Mouse (Mus musculus) stomach, embryonic 16.5 days (tissue): ENCODE data around the gene D6Ertd527e. TPM values are rescaled to one million over a fixed set of nuclear protein-coding genes. Genes with fewer than 3 reads are reported as not detected.

ENCODE experiments used
- ATAC-seq: fragments of 200-750 bp; cut with Nextera tagmentation; 2 replicates; pipeline ENCODE4 v1.8.0; 2017; ENCODE audit warnings: moderate number of reproducible peaks, moderate TSS enrichment; ENCODE audit not compliant: insufficient read depth, low FRiP score
- H3K27ac ChIP-seq: fragments of 300-500 bp; sonication (generic); 2 replicates; pipeline ENCODE4 v1.5.1; 2014; ENCODE audit warnings: low read length
- H3K27me3 ChIP-seq: fragments of 300-500 bp; sonication (generic); 2 replicates; pipeline ENCODE4 v1.6.1; 2014; ENCODE audit warnings: low read length, control low read depth, mixed read lengths; ENCODE audit not compliant: control insufficient read depth, insufficient read depth
- H3K36me3 ChIP-seq: fragments of 300-500 bp; sonication (generic); 2 replicates; pipeline ENCODE4 v1.6.1; 2014; ENCODE audit warnings: low read length; ENCODE audit not compliant: control insufficient read depth, insufficient read depth
- H3K4me1 ChIP-seq: fragments of 300-500 bp; sonication (generic); 2 replicates; pipeline ENCODE4 v1.6.1; 2014; ENCODE audit warnings: low read length, control low read depth, mixed read lengths; ENCODE audit not compliant: control insufficient read depth, insufficient read depth
- H3K4me2 ChIP-seq: fragments of 300-500 bp; sonication (generic); 2 replicates; pipeline ENCODE4 v1.6.1; 2014; ENCODE audit warnings: low read depth, low read length, mixed read lengths
- H3K4me3 ChIP-seq: fragments of 300-500 bp; sonication (generic); replicated peaks from 2 replicates; pipeline ENCODE4 v1.5.1; 2014; ENCODE audit warnings: mild to moderate bottlenecking, low read length
- H3K9ac ChIP-seq: fragments of 300-500 bp; sonication (generic); 2 replicates; pipeline ENCODE4 v1.6.1; 2014; ENCODE audit warnings: low read length
- H3K9me3 ChIP-seq: fragments of 300-500 bp; sonication (generic); replicated peaks from 2 replicates; pipeline ENCODE4 v1.6.1; 2016; ENCODE audit warnings: low read length, control low read depth; ENCODE audit not compliant: control insufficient read depth
- WGBS: fragments of 180-500 bp; shearing (Covaris S2); extraction: QIAGEN DNeasy Blood & Tissue Kit; methylation state at CpG from one replicate; pipeline ENCODE4 v1.1.7; 2014; 5-methylcytosine and 5-hydroxymethylcytosine counted together
- polyA plus RNA-seq: library from polyadenylated mRNA; unstranded; fragments of >200 nt; fragmentation: Nextera tagmentation; extraction: Ambion mirVana; gene quantifications from 2 replicates; pipeline ENCODE4 v1.2.1, GENCODE M21; 2015

Gene D6Ertd527e
- polyA plus RNA-seq, result 0.44 and 0.61 TPM in 2 replicates

DNA sequence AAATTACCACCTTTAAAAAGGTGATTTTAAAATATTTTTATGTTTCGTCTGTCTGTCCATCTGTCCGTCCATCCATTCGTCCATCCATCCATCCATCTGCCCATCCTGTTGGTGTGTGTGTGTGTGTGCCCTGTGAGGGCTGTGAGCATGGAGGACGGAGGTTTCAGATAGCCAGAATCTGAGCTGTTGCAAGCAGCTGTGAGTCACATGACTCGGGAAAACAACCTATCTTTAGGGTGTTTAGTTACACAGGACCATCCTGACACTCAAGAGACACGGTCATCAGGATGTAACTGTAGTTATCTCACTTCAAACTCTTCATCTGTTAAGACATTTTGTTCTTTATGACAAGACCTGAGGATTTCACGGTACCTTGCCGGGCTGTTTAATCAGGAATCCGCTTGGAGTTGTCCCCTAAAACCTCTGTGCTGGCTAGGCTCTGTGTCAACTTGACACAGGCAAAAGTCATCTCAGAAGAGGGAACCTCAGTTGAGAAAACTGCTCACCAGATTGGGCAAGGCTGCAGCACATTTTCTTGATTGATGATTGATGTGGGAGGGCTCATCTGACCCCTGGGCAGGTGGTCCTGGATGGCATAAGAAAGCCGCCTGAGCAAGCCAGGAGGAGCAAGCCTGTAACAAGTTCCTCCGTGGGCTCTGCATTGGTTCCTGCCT, at the start of gene D6Ertd527e:
Gene D6Ertd527e (plus strand): TSS at position 624 of the 674 bp plus-strand sequence.
- no peaks in the 10 kb centered on the region for H3K36me3 ChIP-seq
- no peak for ATAC-seq
- H3K27ac ChIP-seq, result no peak within 1 kb of the TSS
- H3K4me2 ChIP-seq, result no peak within 1 kb of the TSS
- H3K9me3 ChIP-seq, result no peaks in the 10 kb centered on the region
- no peak within 1 kb of the TSS for H3K9ac ChIP-seq
- no peak within 1 kb of the TSS for H3K4me3 ChIP-seq
- WGBS, result 79% methylated on average over 11 of the region's 11 CpGs
- no peaks in the 10 kb centered on the region for H3K27me3 ChIP-seq
- peaks cover 27% of the 10 kb centered on the region for H3K4me1 ChIP-seq

DNA sequence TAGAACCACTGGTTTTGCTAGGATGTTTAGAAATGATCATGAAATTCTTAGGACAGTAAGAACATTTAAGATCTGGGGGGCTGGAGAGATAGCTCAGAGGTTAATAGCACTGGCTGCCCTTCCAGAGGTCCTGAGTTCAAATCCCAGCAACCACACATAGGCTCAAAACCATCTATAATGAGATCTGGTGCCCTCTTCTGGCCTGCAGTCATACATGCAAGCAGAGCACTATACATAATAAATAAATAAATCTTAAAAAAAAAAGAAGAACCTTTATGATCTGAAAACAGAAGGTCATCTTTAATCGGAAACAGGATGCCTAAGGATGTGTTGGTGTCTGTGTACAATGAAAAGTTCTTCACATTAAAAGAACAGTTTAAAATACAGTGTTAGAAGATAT, 44.8 kb upstream of the D6Ertd527e start:
- no peak overlapping the region for H3K4me3 ChIP-seq
- no peak overlapping the region for H3K27ac ChIP-seq
- no peak overlapping the region for H3K9ac ChIP-seq
- WGBS, result 100% methylated on average over 1 of the region's 1 CpGs
- no peaks in the 10 kb centered on the region for H3K9me3 ChIP-seq
- H3K36me3 ChIP-seq, result peaks cover 42% of the 10 kb centered on the region
- no peaks in the 10 kb centered on the region for H3K27me3 ChIP-seq
- no peak for ATAC-seq
- no peaks in the 10 kb centered on the region for H3K4me1 ChIP-seq
- no peak overlapping the region for H3K4me2 ChIP-seq

GRCm38 (mm10) chr6:87063586-87063985, 41.0 kb upstream of the D6Ertd527e start:
- no peak overlapping the region for H3K4me2 ChIP-seq
- no peak overlapping the region for H3K27ac ChIP-seq
- no peaks in the 10 kb centered on the region for H3K27me3 ChIP-seq
- H3K4me3 ChIP-seq, result no peak overlapping the region
- H3K9ac ChIP-seq, result no peak overlapping the region
- H3K9me3 ChIP-seq, result no peaks in the 10 kb centered on the region
- peaks cover 34% of the 10 kb centered on the region for H3K36me3 ChIP-seq
- no peak for ATAC-seq
- WGBS, result 95% methylated on average over 4 of the region's 4 CpGs
- H3K4me1 ChIP-seq, result no peaks in the 10 kb centered on the region

DNA sequence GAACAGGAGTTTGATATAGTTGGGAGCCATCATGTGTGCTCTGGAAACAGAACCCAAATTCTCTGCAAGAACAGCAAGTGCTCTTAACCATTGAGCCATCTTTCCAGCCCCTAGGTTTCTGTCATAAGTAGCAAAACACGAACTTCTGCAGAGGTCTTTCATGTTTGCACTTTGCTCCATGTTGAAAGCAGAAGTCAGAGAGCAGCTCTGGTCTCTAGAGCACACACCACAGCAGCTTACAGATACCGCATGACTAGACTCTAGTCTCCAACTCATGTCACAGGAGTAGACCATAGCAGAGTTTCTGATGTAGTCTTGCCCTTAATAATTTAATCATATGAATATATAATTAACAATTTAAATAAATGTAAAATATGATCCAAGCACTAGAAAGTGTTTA, 36.3 kb upstream of the D6Ertd527e start:
- 85% methylated on average over 2 of the region's 2 CpGs for WGBS
- no peaks in the 10 kb centered on the region for H3K9me3 ChIP-seq
- no peak for ATAC-seq
- no peak overlapping the region for H3K4me2 ChIP-seq
- H3K4me3 ChIP-seq, result no peak overlapping the region
- 0 out of 2 replicates have a peak, but pooled peaks cover 3% of the 10 kb centered on the region for H3K4me1 ChIP-seq
- peaks cover 38% of the 10 kb centered on the region for H3K36me3 ChIP-seq
- no peak overlapping the region for H3K9ac ChIP-seq
- H3K27ac ChIP-seq, result no peak overlapping the region
- H3K27me3 ChIP-seq, result no peaks in the 10 kb centered on the region

GRCm38 (mm10) chr6:87069195-87069900, 35.2 kb upstream of the D6Ertd527e start:
- no peak overlapping the region for H3K4me3 ChIP-seq
- 30% methylated on average over 7 of the region's 7 CpGs for WGBS
- H3K36me3 ChIP-seq, result peaks cover 38% of the 10 kb centered on the region
- H3K9ac ChIP-seq, result no peak overlapping the region
- no peaks in the 10 kb centered on the region for H3K27me3 ChIP-seq
- 0 out of 2 replicates have a peak, but pooled peaks cover 3% of the 10 kb centered on the region for H3K4me1 ChIP-seq
- peak; percentile 78 for ATAC-seq
- peak overlapping the region; percentile 50 for H3K27ac ChIP-seq
- H3K4me2 ChIP-seq, result no peak overlapping the region
- H3K9me3 ChIP-seq, result no peaks in the 10 kb centered on the region

DNA sequence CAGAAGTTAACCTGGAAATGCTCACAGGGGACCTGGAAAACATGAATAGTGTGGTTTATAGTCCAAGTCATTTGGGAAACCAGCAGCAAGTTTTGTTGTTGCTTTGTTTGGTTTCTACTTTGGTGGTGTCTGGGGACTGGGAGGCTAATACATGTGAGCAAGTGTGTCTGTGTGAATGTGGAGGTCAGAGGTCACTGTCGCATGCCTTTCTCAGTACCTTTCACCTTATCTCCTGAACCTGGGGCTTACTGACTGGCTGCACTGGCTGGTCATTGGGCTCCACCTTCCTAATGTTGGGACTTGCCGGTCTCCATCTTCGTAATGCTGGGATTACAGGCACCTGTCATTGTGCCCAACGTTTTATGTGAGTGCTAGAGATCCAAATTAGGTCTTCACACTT, 33.9 kb upstream of the D6Ertd527e start:
- H3K4me2 ChIP-seq, result no peak overlapping the region
- no peak overlapping the region for H3K27ac ChIP-seq
- 0 out of 2 replicates have a peak, but pooled peaks cover 3% of the 10 kb centered on the region for H3K4me1 ChIP-seq
- no peaks in the 10 kb centered on the region for H3K9me3 ChIP-seq
- peaks cover 32% of the 10 kb centered on the region for H3K36me3 ChIP-seq
- H3K27me3 ChIP-seq, result no peaks in the 10 kb centered on the region
- 87% methylated on average over 4 of the region's 4 CpGs for WGBS
- no peak for ATAC-seq
- H3K4me3 ChIP-seq, result no peak overlapping the region
- no peak overlapping the region for H3K9ac ChIP-seq

- H3K27me3 ChIP-seq, result no peaks in the 10 kb centered on the region
- WGBS, result 51% methylated on average over 4 of the region's 4 CpGs
- H3K9me3 ChIP-seq, result no peaks in the 10 kb centered on the region
- H3K4me2 ChIP-seq, result no peak overlapping the region
- ATAC-seq, result no peak
- no peak overlapping the region for H3K9ac ChIP-seq
- 0 out of 2 replicates have a peak, but pooled peaks cover 3% of the 10 kb centered on the region for H3K4me1 ChIP-seq
- H3K27ac ChIP-seq, result no peak overlapping the region
- no peak overlapping the region for H3K4me3 ChIP-seq
- H3K36me3 ChIP-seq, result peaks cover 20% of the 10 kb centered on the region
Measured at GRCm38 (mm10) chr6:87072759-87073158, 31.8 kb upstream of the D6Ertd527e start.

DNA sequence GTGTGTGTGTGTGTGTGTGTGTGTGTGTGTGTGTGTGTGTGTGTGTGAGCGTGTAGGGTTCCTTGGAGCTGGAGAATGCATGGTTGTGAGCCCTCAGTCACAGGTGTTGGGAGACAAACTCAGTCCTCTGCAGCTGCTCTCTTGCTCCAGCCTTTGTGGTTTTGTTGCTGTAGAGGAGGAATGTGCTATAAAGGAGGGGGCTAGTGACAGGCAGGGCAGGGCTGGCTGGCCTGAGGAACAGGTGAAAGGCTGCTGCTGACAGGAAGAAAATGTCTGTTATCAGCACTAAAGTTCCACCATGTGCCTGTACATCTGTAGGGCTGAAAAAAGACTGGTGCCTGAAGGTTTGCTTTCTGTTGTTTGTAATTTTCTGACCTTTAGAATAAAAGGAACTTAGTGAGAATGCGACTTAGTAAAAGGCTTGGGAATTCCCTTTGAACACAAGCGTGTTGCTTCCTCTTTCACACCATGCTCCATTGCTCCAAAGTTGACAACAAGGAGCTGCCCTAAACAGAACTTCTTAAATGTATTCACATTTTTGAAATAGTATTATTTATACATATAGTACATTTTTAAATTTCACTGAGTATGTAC, 29.4 kb upstream of the D6Ertd527e start:
- H3K27ac ChIP-seq, result no peak overlapping the region
- no peaks in the 10 kb centered on the region for H3K27me3 ChIP-seq
- H3K36me3 ChIP-seq, result peaks cover 20% of the 10 kb centered on the region
- 71% methylated on average over 3 of the region's 3 CpGs for WGBS
- H3K4me2 ChIP-seq, result no peak overlapping the region
- H3K4me1 ChIP-seq, result no peaks in the 10 kb centered on the region
- H3K4me3 ChIP-seq, result no peak overlapping the region
- no peaks in the 10 kb centered on the region for H3K9me3 ChIP-seq
- ATAC-seq, result no peak
- H3K9ac ChIP-seq, result no peak overlapping the region

DNA sequence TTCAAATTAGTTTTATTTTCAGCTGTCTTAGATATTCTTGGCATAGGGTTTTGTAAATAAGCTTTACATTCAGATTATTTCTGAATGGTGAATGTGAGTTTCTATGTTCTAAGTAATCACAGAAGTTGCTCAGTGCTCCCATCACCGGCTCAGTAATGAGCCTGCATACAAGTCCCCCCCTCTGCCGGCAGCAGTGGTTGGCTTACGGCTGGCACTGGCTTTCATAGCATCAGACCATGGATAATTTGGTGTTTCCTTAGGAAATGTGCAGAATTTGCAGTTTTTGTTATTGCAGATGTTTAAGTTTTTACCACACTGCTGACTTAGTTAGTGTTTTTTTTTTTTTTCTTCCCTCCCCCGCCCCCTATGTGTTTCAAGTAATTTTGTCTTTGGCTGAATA, 25.1 kb upstream of the D6Ertd527e start:
- Histone ChIP-seq H3K9me3 (no peaks in the 10 kb centered on the region), H3K4me2 (no peak overlapping the region), H3K4me1 (no peaks in the 10 kb centered on the region), H3K27me3 (no peaks in the 10 kb centered on the region), H3K4me3 (no peak overlapping the region), H3K27ac (no peak overlapping the region), H3K36me3 (peaks cover 11% of the 10 kb centered on the region; the same call in 1 of the 2 replicates), H3K9ac (no peak overlapping the region)
- WGBS, result 87% methylated on average over 4 of the region's 4 CpGs
- no peak for ATAC-seq
